Mouse (Mus musculus): ENCODE results near the gene Gm5565. TPM values are rescaled to one million over a fixed set of nuclear protein-coding genes. Genes with fewer than 3 reads are reported as not detected.
"Not testable (repeated sequence)": the region's sequence is repeated elsewhere in the genome, so short reads cannot be mapped to it uniquely, and the experiment has no call there.

The Gm5565 gene
- polyA plus RNA-seq (2016; fragmentation: Nextera tagmentation; extraction: Ambion mirVana), result not detected in 2 replicates

- H3K4me2 ChIP-seq (replicated peaks); H3K9ac ChIP-seq (replicated peaks); H3K4me1 ChIP-seq; ATAC-seq (ENCODE audit: low FRiP score, low read depth); H3K36me3 ChIP-seq; H3K27me3 ChIP-seq; H3K27ac ChIP-seq (replicated peaks); H3K4me3 ChIP-seq: not testable (repeated sequence)
- H3K9me3 ChIP-seq, result 0 out of 2 replicates have a peak, but pooled peaks cover 15% of the 10 kb centered on the region
- 93% methylated on average over 3 of the region's 3 CpGs for WGBS
Measured at GRCm38 (mm10) chr5:146160439-146160838, at the start of gene Gm5565. Gene Gm5565 (minus strand): TSS chr5:146160539.

- no peak for ATAC-seq (ENCODE audit: low FRiP score, low read depth)
Measured at GRCm38 (mm10) chr5:146205537-146205936, 45.2 kb upstream of the Gm5565 start.

GRCm38 (mm10) chr5:146203921-146204320, 43.6 kb upstream of the Gm5565 start:
- no peaks in the 10 kb centered on the region for H3K9me3 ChIP-seq
- no peak overlapping the region for H3K27ac ChIP-seq (replicated peaks)
- no peak overlapping the region for H3K4me2 ChIP-seq (replicated peaks)
- no peak overlapping the region for H3K9ac ChIP-seq (replicated peaks)
- no peak overlapping the region for H3K4me3 ChIP-seq
- H3K36me3 ChIP-seq, result peaks cover 76% of the 10 kb centered on the region
- no peak for ATAC-seq (ENCODE audit: low FRiP score, low read depth)
- WGBS, result 84% methylated on average over 2 of the region's 2 CpGs
- H3K27me3 ChIP-seq, result no peaks in the 10 kb centered on the region
- H3K4me1 ChIP-seq, result no peaks in the 10 kb centered on the region

More at GRCm38 (mm10) chr5:146205537-146205936, 45.2 kb upstream of the Gm5565 start:
- Histone ChIP-seq H3K27ac (replicated peaks) (no peak overlapping the region), H3K4me1 (no peaks in the 10 kb centered on the region), H3K9me3 (no peaks in the 10 kb centered on the region), H3K4me2 (replicated peaks) (no peak overlapping the region), H3K27me3 (no peaks in the 10 kb centered on the region), H3K4me3 (no peak overlapping the region), H3K36me3 (peaks cover 88% of the 10 kb centered on the region), H3K9ac (replicated peaks) (no peak overlapping the region)
- 95% methylated on average over 5 of the region's 5 CpGs for whole genome bisulfite sequencing

GRCm38 (mm10) chr5:146200580-146200979, 40.2 kb upstream of the Gm5565 start:
- no peak overlapping the region for H3K9ac ChIP-seq (replicated peaks)
- H3K4me2 ChIP-seq (replicated peaks), result no peak overlapping the region
- ATAC-seq (ENCODE audit: low FRiP score, low read depth), result no peak
- no peaks in the 10 kb centered on the region for H3K4me1 ChIP-seq
- H3K27me3 ChIP-seq, result no peaks in the 10 kb centered on the region
- WGBS, result 99% methylated on average over 6 of the region's 6 CpGs
- no peak overlapping the region for H3K27ac ChIP-seq (replicated peaks)
- no peak overlapping the region for H3K4me3 ChIP-seq
- no peaks in the 10 kb centered on the region for H3K9me3 ChIP-seq
- H3K36me3 ChIP-seq, result peaks cover 43% of the 10 kb centered on the region

- Histone ChIP-seq H3K36me3 (peaks cover 33% of the 10 kb centered on the region), H3K27ac (replicated peaks) (no peak overlapping the region), H3K27me3 (no peaks in the 10 kb centered on the region), H3K9me3 (no peaks in the 10 kb centered on the region), H3K4me2 (replicated peaks) (no peak overlapping the region), H3K4me1 (no peaks in the 10 kb centered on the region), H3K9ac (replicated peaks) (no peak overlapping the region), H3K4me3 (no peak overlapping the region)
- no peak for ATAC-seq (ENCODE audit: low FRiP score, low read depth)
- 85% methylated on average over 2 of the region's 2 CpGs for WGBS
Measured at GRCm38 (mm10) chr5:146199540-146199939, 39.2 kb upstream of the Gm5565 start.

- no peaks in the 10 kb centered on the region for H3K4me1 ChIP-seq
- no peak overlapping the region for H3K27ac ChIP-seq (replicated peaks)
- no peak for ATAC-seq (ENCODE audit: low FRiP score, low read depth)
- H3K9ac ChIP-seq (replicated peaks), result no peak overlapping the region
- no peaks in the 10 kb centered on the region for H3K27me3 ChIP-seq
- H3K9me3 ChIP-seq, result no peaks in the 10 kb centered on the region
- no peak overlapping the region for H3K4me2 ChIP-seq (replicated peaks)
- H3K36me3 ChIP-seq, result peaks cover 28% of the 10 kb centered on the region
- no peak overlapping the region for H3K4me3 ChIP-seq
Measured at GRCm38 (mm10) chr5:146199073-146199472, 38.7 kb upstream of the Gm5565 start.

- no peak overlapping the region for H3K27ac ChIP-seq (replicated peaks)
- H3K4me3 ChIP-seq, result no peak overlapping the region
- H3K4me1 ChIP-seq, result no peaks in the 10 kb centered on the region
- H3K27me3 ChIP-seq, result no peaks in the 10 kb centered on the region
- H3K36me3 ChIP-seq, result no peaks in the 10 kb centered on the region
- 87% methylated on average over 8 of the region's 8 CpGs for WGBS
- no peak overlapping the region for H3K4me2 ChIP-seq (replicated peaks)
- ATAC-seq (ENCODE audit: low FRiP score, low read depth), result no peak
- no peaks in the 10 kb centered on the region for H3K9me3 ChIP-seq
- no peak overlapping the region for H3K9ac ChIP-seq (replicated peaks)
Measured at GRCm38 (mm10) chr5:146193360-146193759, 33.0 kb upstream of the Gm5565 start.

- Histone ChIP-seq H3K9ac (replicated peaks) (no peak overlapping the region), H3K27me3 (no peaks in the 10 kb centered on the region), H3K4me3 (no peak overlapping the region), H3K4me1 (no peaks in the 10 kb centered on the region), H3K4me2 (replicated peaks) (no peak overlapping the region), H3K36me3 (no peaks in the 10 kb centered on the region), H3K9me3 (no peaks in the 10 kb centered on the region), H3K27ac (replicated peaks) (no peak overlapping the region)
- 59% methylated on average over 3 of the region's 3 CpGs for WGBS
- no peak for ATAC-seq (ENCODE audit: low FRiP score, low read depth)
Measured at GRCm38 (mm10) chr5:146190501-146191269, 30.3 kb upstream of the Gm5565 start.

- Histone ChIP-seq H3K27me3 (no peaks in the 10 kb centered on the region), H3K4me1 (no peaks in the 10 kb centered on the region)
Measured at GRCm38 (mm10) chr5:146190093-146190492, 29.8 kb upstream of the Gm5565 start.

GRCm38 (mm10) chr5:146188712-146189111, 28.4 kb upstream of the Gm5565 start:
- WGBS, result 88% methylated on average over 7 of the region's 7 CpGs
- no peak overlapping the region for H3K4me2 ChIP-seq (replicated peaks)
- no peaks in the 10 kb centered on the region for H3K4me1 ChIP-seq
- no peak overlapping the region for H3K9ac ChIP-seq (replicated peaks)
- H3K36me3 ChIP-seq, result no peaks in the 10 kb centered on the region
- ATAC-seq (ENCODE audit: low FRiP score, low read depth), result no peak
- H3K27ac ChIP-seq (replicated peaks), result no peak overlapping the region
- no peaks in the 10 kb centered on the region for H3K27me3 ChIP-seq
- H3K4me3 ChIP-seq, result no peak overlapping the region
- peaks cover 6% of the 10 kb centered on the region; the same call in 1 of the 2 replicates for H3K9me3 ChIP-seq

More at GRCm38 (mm10) chr5:146190093-146190492, 29.8 kb upstream of the Gm5565 start:
- Histone ChIP-seq H3K4me2 (replicated peaks) (no peak overlapping the region), H3K36me3 (no peaks in the 10 kb centered on the region), H3K9ac (replicated peaks) (no peak overlapping the region), H3K9me3 (no peaks in the 10 kb centered on the region), H3K4me3 (no peak overlapping the region), H3K27ac (replicated peaks) (no peak overlapping the region)
- 78% methylated on average over 4 of the region's 4 CpGs for WGBS
- ATAC-seq (ENCODE audit: low FRiP score, low read depth), result no peak

GRCm38 (mm10) chr5:146188144-146188543, 27.8 kb upstream of the Gm5565 start:
- ATAC-seq (ENCODE audit: low FRiP score, low read depth), result no peak
- Histone ChIP-seq H3K36me3 (no peaks in the 10 kb centered on the region), H3K4me1 (no peaks in the 10 kb centered on the region), H3K4me2 (replicated peaks) (no peak overlapping the region), H3K27me3 (no peaks in the 10 kb centered on the region), H3K27ac (replicated peaks) (no peak overlapping the region), H3K4me3 (no peak overlapping the region), H3K9ac (replicated peaks) (no peak overlapping the region), H3K9me3 (peaks cover 11% of the 10 kb centered on the region; the same call in 1 of the 2 replicates)
- 82% methylated on average over 1 of the region's 1 CpGs for WGBS

- not testable (repeated sequence) for H3K9ac ChIP-seq (replicated peaks); H3K4me3 ChIP-seq; H3K4me1 ChIP-seq; H3K27ac ChIP-seq (replicated peaks); H3K27me3 ChIP-seq; ATAC-seq (ENCODE audit: low FRiP score, low read depth); H3K36me3 ChIP-seq; H3K4me2 ChIP-seq (replicated peaks)
- H3K9me3 ChIP-seq, result peaks cover 11% of the 10 kb centered on the region; the same call in 1 of the 2 replicates
- WGBS, result 32% methylated on average over 5 of the region's 5 CpGs
Measured at GRCm38 (mm10) chr5:146187441-146187840, 27.1 kb upstream of the Gm5565 start.

Measured in midbrain, embryonic 12.5 days (tissue).